Mouse (Mus musculus) bone marrow macrophage, adult 2 months (primary cell): ENCODE results near the gene Akap6. TPM values are rescaled to one million over a fixed set of nuclear protein-coding genes. Genes with fewer than 3 reads are reported as not detected.
A peak's percentile ranks its signal among the peaks of the same experiment; 100 is the strongest.

Experiments used
- H3K27ac ChIP-seq: 2 replicates; pipeline ENCODE4 v1.5.1; 2012; ENCODE audit warnings: low read depth, low read length; ENCODE audit not compliant: insufficient read depth
- H3K4me1 ChIP-seq: 2 replicates; pipeline ENCODE4 v1.6.1; 2012; ENCODE audit warnings: low read length; ENCODE audit not compliant: control insufficient read depth, insufficient read depth
- H3K4me3 ChIP-seq: 2 replicates; pipeline ENCODE4 v1.5.1; 2012; ENCODE audit warnings: mild to moderate bottlenecking, low read length, moderate library complexity; ENCODE audit not compliant: insufficient read depth
- CTCF ChIP-seq: IDR thresholded peaks from 2 replicates; pipeline ENCODE4 v1.5.1; 2012; ENCODE audit warnings: low read depth, mild to moderate bottlenecking, low read length, moderate library complexity
- POLR2A ChIP-seq: IDR thresholded peaks from 2 replicates; pipeline ENCODE4 v1.6.1; 2012; ENCODE audit warnings: mild to moderate bottlenecking, low read depth, low read length, borderline replicate concordance
- polyA plus RNA-seq: library from polyadenylated mRNA; stranded (reverse); fragments of >200 nt; gene quantifications from 2 replicates; pipeline ENCODE4 v1.2.4, GENCODE M21; 2012; ENCODE audit not compliant: missing spikeins, insufficient read depth, insufficient read length

Akap6 gene
- polyA plus RNA-seq, 1 experiment: 0.05 TPM

- Histone ChIP-seq H3K4me1 (peaks cover 2% of the 10 kb centered on the region), H3K4me3 (no peak overlapping the region), H3K27ac (no peak overlapping the region)
- TF ChIP-seq CTCF (no peak), POLR2A (no peak)
Measured at GRCm38 (mm10) chr12:52922510-52922909, 223.3 kb downstream of the Akap6 start.

DNA sequence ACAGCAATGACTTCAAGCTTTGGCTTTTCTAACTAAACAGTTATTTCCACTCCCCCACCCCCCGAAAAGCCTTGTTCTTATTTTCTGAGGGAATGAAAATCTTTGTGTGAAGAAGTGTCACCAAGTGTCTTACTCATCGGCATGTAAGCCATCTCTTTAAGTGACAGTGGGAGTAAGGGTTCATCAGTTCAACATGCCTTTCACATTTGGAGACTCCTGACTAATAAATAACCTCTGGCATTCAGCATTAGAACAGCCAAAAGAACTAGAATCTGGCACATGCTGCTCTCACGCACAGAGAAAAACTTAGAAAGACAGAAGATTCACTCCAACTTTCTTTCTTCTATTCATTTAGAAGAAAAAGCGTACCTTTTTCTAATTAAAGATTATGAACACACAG is 226.3 kb downstream of the Akap6 start:
- TF ChIP-seq POLR2A (no peak), CTCF (no peak)
- Histone ChIP-seq H3K4me1 (no peaks in the 10 kb centered on the region), H3K4me3 (no peak overlapping the region), H3K27ac (no peak overlapping the region)

GRCm38 (mm10) chr12:52933832-52934231 is 234.6 kb downstream of the Akap6 start:
- Histone ChIP-seq H3K4me3 (no peak overlapping the region), H3K4me1 (no peaks in the 10 kb centered on the region), H3K27ac (no peak overlapping the region)
- TF ChIP-seq POLR2A (no peak), CTCF (no peak)

- Histone ChIP-seq H3K27ac (no peak overlapping the region), H3K4me3 (no peak overlapping the region), H3K4me1 (peaks cover 5% of the 10 kb centered on the region)
- no peak for TF ChIP-seq CTCF
- TF ChIP-seq POLR2A: no peak
Measured at GRCm38 (mm10) chr12:52934989-52935388, 235.8 kb downstream of the Akap6 start.

GRCm38 (mm10) chr12:52938786-52939185 is 239.6 kb downstream of the Akap6 start:
- Histone ChIP-seq H3K4me3 (no peak overlapping the region; the same call in 1 of the 2 replicates), H3K4me1 (peaks cover 7% of the 10 kb centered on the region), H3K27ac (no peak overlapping the region)
- TF ChIP-seq POLR2A: no peak
- no peak for TF ChIP-seq CTCF

DNA sequence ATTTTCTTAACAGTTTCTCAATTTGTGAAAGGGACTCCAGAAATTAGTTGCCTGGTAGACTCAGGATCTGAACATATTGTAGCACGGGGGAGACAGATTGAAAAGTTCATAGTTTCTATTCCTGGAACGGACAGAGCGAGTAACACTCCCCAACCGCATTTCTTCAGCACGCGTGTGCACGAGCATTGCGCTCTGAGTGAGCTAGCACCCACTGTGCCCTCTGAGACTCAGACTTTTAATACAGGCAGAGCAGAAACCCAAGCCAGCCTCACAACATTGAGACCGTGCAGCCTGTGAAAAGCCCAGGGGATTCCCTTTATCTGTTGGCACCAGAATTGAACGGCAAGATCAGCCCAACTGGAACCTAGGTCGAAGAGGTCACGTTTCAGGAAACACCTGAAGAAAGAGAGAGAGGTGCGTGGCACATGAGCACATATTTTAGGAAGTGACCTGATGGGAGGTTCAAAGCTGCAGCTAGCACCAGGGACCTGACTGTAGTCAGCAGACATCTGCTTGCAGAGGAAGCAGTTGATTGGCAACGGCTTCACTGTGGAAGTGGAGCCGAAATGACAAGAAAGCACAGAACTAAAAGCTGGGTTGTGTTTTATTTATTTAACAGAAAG is 240.3 kb downstream of the Akap6 start:
- TF ChIP-seq CTCF (no peak), POLR2A (no peak)

GRCm38 (mm10) chr12:52941941-52942340 is 242.8 kb downstream of the Akap6 start:
- Histone ChIP-seq H3K4me1 (peaks cover 7% of the 10 kb centered on the region), H3K27ac (no peak overlapping the region), H3K4me3 (no peak overlapping the region)
- no peak for TF ChIP-seq POLR2A
- TF ChIP-seq CTCF: no peak

More for the DNA sequence above, 240.3 kb downstream of the Akap6 start:
- Histone ChIP-seq H3K4me3 (peak overlapping the region; percentile 39), H3K4me1 (peaks cover 7% of the 10 kb centered on the region), H3K27ac (no peak overlapping the region)

GRCm38 (mm10) chr12:52944274-52944673 is 245.1 kb downstream of the Akap6 start:
- H3K4me3 ChIP-seq: no peak overlapping the region
- peaks cover 7% of the 10 kb centered on the region for H3K4me1 ChIP-seq
- H3K27ac ChIP-seq: no peak overlapping the region
- no peak for TF ChIP-seq POLR2A
- no peak for TF ChIP-seq CTCF

- Histone ChIP-seq H3K4me1 (peaks cover 2% of the 10 kb centered on the region), H3K27ac (no peak overlapping the region), H3K4me3 (no peak overlapping the region)
- TF ChIP-seq POLR2A (no peak), CTCF (no peak)
Measured at GRCm38 (mm10) chr12:52944949-52945348, 245.8 kb downstream of the Akap6 start.

- no peak overlapping the region for H3K4me3 ChIP-seq
- no peak for TF ChIP-seq CTCF
- TF ChIP-seq POLR2A: no peak
- no peaks in the 10 kb centered on the region for H3K4me1 ChIP-seq
- no peak overlapping the region for H3K27ac ChIP-seq
Measured at GRCm38 (mm10) chr12:52950660-52951059, 251.5 kb downstream of the Akap6 start.

DNA sequence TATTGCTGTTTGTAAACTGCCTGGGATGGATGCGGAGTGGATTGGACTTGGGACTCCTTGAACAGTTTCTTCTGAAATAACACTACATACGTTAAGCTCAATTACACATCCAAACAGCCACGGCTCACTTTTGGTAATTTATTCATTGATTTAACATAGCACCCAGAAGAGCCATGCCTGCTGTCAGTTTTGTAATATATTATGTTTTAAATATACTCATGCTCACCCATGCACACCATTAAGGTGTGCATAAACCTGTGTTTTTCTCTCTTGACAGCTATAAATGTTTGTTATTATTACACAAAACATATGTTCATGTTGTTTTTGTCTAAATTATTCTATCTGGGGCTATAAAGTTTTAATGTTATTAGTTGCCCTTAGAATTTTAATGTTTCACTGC is 258.4 kb downstream of the Akap6 start:
- H3K4me3 ChIP-seq: no peak overlapping the region
- H3K27ac ChIP-seq: no peak overlapping the region
- no peak for TF ChIP-seq CTCF
- no peak for TF ChIP-seq POLR2A
- peaks cover 2% of the 10 kb centered on the region; the same call in 1 of the 2 replicates for H3K4me1 ChIP-seq
